Mouse (Mus musculus): ENCODE results near the gene Esp3. TPM values are rescaled to one million over a fixed set of nuclear protein-coding genes. Genes with fewer than 3 reads are reported as not detected.
"Not testable (repeated sequence)": the region's sequence is repeated elsewhere in the genome, so short reads cannot be mapped to it uniquely, and the experiment has no call there.

Esp3 gene
- not detected for total RNA-seq (2021)

GRCm38 (mm10) chr17:40631775-40632174 is at the start of gene Esp3:
Esp3 (plus strand) TSS chr17:40632075.
- DNase-seq (ENCODE audit: low spot score in 2 of 2); intact Hi-C loops (cut with DNase I): not testable (repeated sequence)

GRCm38 (mm10) chr17:40583906-40584305 is 48.0 kb upstream of the Esp3 start:
- DNase-seq (ENCODE audit: low spot score in 2 of 2); intact Hi-C loops (cut with DNase I): not testable (repeated sequence)

GRCm38 (mm10) chr17:40591297-40591696 is 40.6 kb upstream of the Esp3 start:
- intact Hi-C loops (cut with DNase I), result no loop called here

GRCm38 (mm10) chr17:40598294-40598693 is 33.6 kb upstream of the Esp3 start, which contains the start of gene Esp4:
Esp4 (plus strand) TSS chr17:40598594.
- intact Hi-C loops (cut with DNase I), result no loop called here
- no peak for DNase-seq (ENCODE audit: low spot score in 2 of 2)

More at GRCm38 (mm10) chr17:40591297-40591696, 40.6 kb upstream of the Esp3 start:
- no peak for DNase-seq (ENCODE audit: low spot score in 2 of 2)

GRCm38 (mm10) chr17:40662118-40662679 is 30.3 kb downstream of the Esp3 start:
- intact Hi-C loops (cut with DNase I); DNase-seq (ENCODE audit: low spot score in 2 of 2): not testable (repeated sequence)

GRCm38 (mm10) chr17:40663161-40663811 is 31.4 kb downstream of the Esp3 start:
- DNase-seq (ENCODE audit: low spot score in 2 of 2); intact Hi-C loops (cut with DNase I): not testable (repeated sequence)

Other genes starting within 250 kb of the Esp3 start
- gene Esp8, start 112.1 kb upstream of the Esp3 start, total RNA-seq (2021), result not detected
- not detected for gene Esp6, start 70.6 kb upstream of the Esp3 start, total RNA-seq (2021)
- gene Esp4, start 33.5 kb upstream of the Esp3 start, total RNA-seq (2021), result not detected
- not detected for gene Esp1, start 95.0 kb downstream of the Esp3 start, total RNA-seq (2021)
- not detected for gene Crisp2, start 174.9 kb downstream of the Esp3 start, total RNA-seq (2021)
- not detected for gene Rhag, start 179.1 kb downstream of the Esp3 start, total RNA-seq (2021)
- not detected for gene 9130008F23Rik, start 248.5 kb downstream of the Esp3 start, total RNA-seq (2021)

All from left cerebral cortex, postnatal 25 days (tissue).